Mouse (Mus musculus) lung, postnatal 14 days (tissue): ENCODE measurements at regions not wholly inside any gene's neighbourhood (a gene's known extent, or its start where the extent isn't known, plus 50 kb on each side); places are given as distances from the start of the nearest gene placed in this dataset.

Experiments used
- DNase-seq: peaks from one replicate; pipeline ENCODE4 v3.0.0; 2021

GRCm38 (mm10) chr15:94219907-94220306 lies 245.3 kb downstream of the Adamts20 start:
- DNase-seq: no peak

- no peak for DNase-seq
Observed at GRCm38 (mm10) chr15:94216703-94217102, 248.5 kb downstream of the Adamts20 start.

GRCm38 (mm10) chr15:94214440-94214839 lies 250.8 kb downstream of the Adamts20 start:
- DNase-seq: no peak

GRCm38 (mm10) chr15:94213393-94213792 lies 251.8 kb downstream of the Adamts20 start:
- DNase-seq: no peak

GRCm38 (mm10) chr15:94208476-94208875 lies 256.7 kb downstream of the Adamts20 start:
- no peak for DNase-seq

GRCm38 (mm10) chr15:94206454-94206853 lies 258.8 kb downstream of the Adamts20 start:
- no peak for DNase-seq

GRCm38 (mm10) chr15:94205309-94205893 lies 259.8 kb downstream of the Adamts20 start:
- no peak for DNase-seq

GRCm38 (mm10) chr15:94190081-94190488 lies 275.1 kb downstream of the Adamts20 start:
- DNase-seq: no peak

GRCm38 (mm10) chr15:94187588-94187987 lies 277.6 kb downstream of the Adamts20 start:
- no peak for DNase-seq

- DNase-seq: no peak
Observed at GRCm38 (mm10) chr15:94183663-94184375, 281.4 kb downstream of the Adamts20 start.

GRCm38 (mm10) chr15:94174083-94174482 lies 291.1 kb downstream of the Adamts20 start:
- no peak for DNase-seq

GRCm38 (mm10) chr15:94160806-94161205 lies 304.4 kb downstream of the Adamts20 start:
- no peak for DNase-seq

GRCm38 (mm10) chr15:94139534-94139958 lies 325.7 kb downstream of the Adamts20 start:
- peak; percentile 40 for DNase-seq

- DNase-seq: no peak
Observed at GRCm38 (mm10) chr15:94137159-94137952, 327.9 kb downstream of the Adamts20 start.

- peak; percentile 31 for DNase-seq
Observed at GRCm38 (mm10) chr15:94112801-94113200, 352.4 kb downstream of the Adamts20 start.

- DNase-seq: peak; percentile 7
Observed at GRCm38 (mm10) chr15:94107186-94107716, 358.0 kb downstream of the Adamts20 start.

GRCm38 (mm10) chr15:94090644-94091043 lies 374.6 kb downstream of the Adamts20 start:
- DNase-seq: no peak

- DNase-seq: no peak
Observed at GRCm38 (mm10) chr15:94089856-94090255, 375.4 kb downstream of the Adamts20 start.

- DNase-seq: no peak
Observed at GRCm38 (mm10) chr15:94082369-94082768, 382.8 kb downstream of the Adamts20 start.

GRCm38 (mm10) chr15:94077056-94077455 lies 388.2 kb downstream of the Adamts20 start:
- no peak for DNase-seq

GRCm38 (mm10) chr15:94074161-94074950 lies 390.9 kb downstream of the Adamts20 start:
- no peak for DNase-seq

- no peak for DNase-seq
Observed at GRCm38 (mm10) chr15:94067721-94068120, 397.5 kb downstream of the Adamts20 start.
